Mouse (Mus musculus): Measurements from ENCODE around the gene 6330403K07Rik. TPM values are rescaled to one million over a fixed set of nuclear protein-coding genes. Genes with fewer than 3 reads are reported as not detected.
A peak's percentile ranks its signal among the peaks of the same experiment; 100 is the strongest.

6330403K07Rik gene
- 622 and 653 TPM in 2 replicates for polyA plus RNA-seq (2015; fragmentation: Nextera tagmentation; extraction: Ambion mirVana)

GRCm38 (mm10) chr11:71033163-71033761 lies at the start of gene 6330403K07Rik:
Gene 6330403K07Rik (minus strand): TSS chr11:71033513.
- Histone ChIP-seq H3K4me2 (ENCODE audit: low read length) (peak within 1 kb of the TSS; percentile 79), H3K9me3 (ENCODE audit: control insufficient read depth, low read length) (no peaks in the 10 kb centered on the region), H3K36me3 (ENCODE audit: control insufficient read depth, insufficient read depth) (no peaks in the 10 kb centered on the region), H3K27me3 (replicated peaks; ENCODE audit: control insufficient read depth, insufficient read depth, low read length) (no peaks in the 10 kb centered on the region), H3K9ac (replicated peaks; ENCODE audit: low read depth, low read length) (peak within 1 kb of the TSS; percentile 83), H3K4me3 (replicated peaks; ENCODE audit: low read length) (peak within 1 kb of the TSS; percentile 68), H3K27ac (ENCODE audit: low read length) (peak within 1 kb of the TSS; percentile 97), H3K4me1 (replicated peaks; ENCODE audit: control insufficient read depth, insufficient read depth, low read length) (peaks cover 25% of the 10 kb centered on the region)
- under 1% methylated on average over 30 of the region's 31 CpGs for WGBS
- ATAC-seq: peak; percentile 94

- 67% methylated on average over 1 of the region's 1 CpGs for WGBS
- H3K4me3 ChIP-seq (replicated peaks; ENCODE audit: low read length): no peak overlapping the region
- H3K27ac ChIP-seq (ENCODE audit: low read length): no peak overlapping the region
- no peak for ATAC-seq
- no peaks in the 10 kb centered on the region for H3K27me3 ChIP-seq (replicated peaks; ENCODE audit: control insufficient read depth, insufficient read depth, low read length)
- no peaks in the 10 kb centered on the region for H3K4me1 ChIP-seq (replicated peaks; ENCODE audit: control insufficient read depth, insufficient read depth, low read length)
- no peak overlapping the region for H3K4me2 ChIP-seq (ENCODE audit: low read length)
- H3K9me3 ChIP-seq (ENCODE audit: control insufficient read depth, low read length): peaks cover 4% of the 10 kb centered on the region; the same call in 1 of the 2 replicates
- no peaks in the 10 kb centered on the region for H3K36me3 ChIP-seq (ENCODE audit: control insufficient read depth, insufficient read depth)
- H3K9ac ChIP-seq (replicated peaks; ENCODE audit: low read depth, low read length): no peak overlapping the region
These were observed 43.0 kb upstream of the 6330403K07Rik start for GRCm38 (mm10) chr11:71076342-71076741.

GRCm38 (mm10) chr11:71052554-71052953 lies 19.2 kb upstream of the 6330403K07Rik start:
- Histone ChIP-seq H3K9me3 (ENCODE audit: control insufficient read depth, low read length) (no peaks in the 10 kb centered on the region), H3K9ac (replicated peaks; ENCODE audit: low read depth, low read length) (no peak overlapping the region), H3K27ac (ENCODE audit: low read length) (no peak overlapping the region), H3K4me2 (ENCODE audit: low read length) (no peak overlapping the region), H3K27me3 (replicated peaks; ENCODE audit: control insufficient read depth, insufficient read depth, low read length) (no peaks in the 10 kb centered on the region), H3K36me3 (ENCODE audit: control insufficient read depth, insufficient read depth) (no peaks in the 10 kb centered on the region), H3K4me1 (replicated peaks; ENCODE audit: control insufficient read depth, insufficient read depth, low read length) (no peaks in the 10 kb centered on the region), H3K4me3 (replicated peaks; ENCODE audit: low read length) (no peak overlapping the region)
- WGBS: 4% methylated on average over 1 of the region's 1 CpGs
- ATAC-seq: 0 out of 2 replicates have a peak, but pooled peaks have one; percentile 52

GRCm38 (mm10) chr11:71039526-71040298 lies 6.4 kb upstream of the 6330403K07Rik start:
- no peaks in the 10 kb centered on the region for H3K9me3 ChIP-seq (ENCODE audit: control insufficient read depth, low read length)
- no peak for ATAC-seq
- H3K4me1 ChIP-seq (replicated peaks; ENCODE audit: control insufficient read depth, insufficient read depth, low read length): 0 out of 2 replicates have a peak, but pooled peaks cover 2% of the 10 kb centered on the region
- H3K9ac ChIP-seq (replicated peaks; ENCODE audit: low read depth, low read length): no peak overlapping the region
- no peak overlapping the region for H3K27ac ChIP-seq (ENCODE audit: low read length)
- H3K4me3 ChIP-seq (replicated peaks; ENCODE audit: low read length): no peak overlapping the region
- 97% methylated on average over 5 of the region's 5 CpGs for WGBS
- no peaks in the 10 kb centered on the region for H3K36me3 ChIP-seq (ENCODE audit: control insufficient read depth, insufficient read depth)
- no peak overlapping the region for H3K4me2 ChIP-seq (ENCODE audit: low read length)
- no peaks in the 10 kb centered on the region for H3K27me3 ChIP-seq (replicated peaks; ENCODE audit: control insufficient read depth, insufficient read depth, low read length)

- peak overlapping the region; percentile 79 for H3K4me2 ChIP-seq (ENCODE audit: low read length)
- 2% methylated on average over 25 of the region's 26 CpGs for WGBS
- no peaks in the 10 kb centered on the region for H3K27me3 ChIP-seq (replicated peaks; ENCODE audit: control insufficient read depth, insufficient read depth, low read length)
- no peaks in the 10 kb centered on the region; the same call in 1 of the 2 replicates for H3K36me3 ChIP-seq (ENCODE audit: control insufficient read depth, insufficient read depth)
- ATAC-seq: peak; percentile 22
- H3K27ac ChIP-seq (ENCODE audit: low read length): peak overlapping the region; percentile 97
- no peaks in the 10 kb centered on the region for H3K9me3 ChIP-seq (ENCODE audit: control insufficient read depth, low read length)
- peak overlapping the region; percentile 68 for H3K4me3 ChIP-seq (replicated peaks; ENCODE audit: low read length)
- peaks cover 25% of the 10 kb centered on the region for H3K4me1 ChIP-seq (replicated peaks; ENCODE audit: control insufficient read depth, insufficient read depth, low read length)
- peak overlapping the region; percentile 83 for H3K9ac ChIP-seq (replicated peaks; ENCODE audit: low read depth, low read length)
These were observed 686 bp downstream of the 6330403K07Rik start for GRCm38 (mm10) chr11:71032491-71033162.

- Histone ChIP-seq H3K27ac (ENCODE audit: low read length) (peak overlapping the region; percentile 97), H3K4me1 (replicated peaks; ENCODE audit: control insufficient read depth, insufficient read depth, low read length) (peaks cover 25% of the 10 kb centered on the region), H3K9me3 (ENCODE audit: control insufficient read depth, low read length) (no peaks in the 10 kb centered on the region), H3K4me3 (replicated peaks; ENCODE audit: low read length) (peak overlapping the region; percentile 68), H3K9ac (replicated peaks; ENCODE audit: low read depth, low read length) (peak overlapping the region; percentile 83), H3K36me3 (ENCODE audit: control insufficient read depth, insufficient read depth) (peaks cover 4% of the 10 kb centered on the region), H3K4me2 (ENCODE audit: low read length) (peak overlapping the region; percentile 79), H3K27me3 (replicated peaks; ENCODE audit: control insufficient read depth, insufficient read depth, low read length) (no peaks in the 10 kb centered on the region)
- ATAC-seq: no peak
- 47% methylated on average over 7 of the region's 7 CpGs for WGBS
These were observed 1.2 kb downstream of the 6330403K07Rik start for GRCm38 (mm10) chr11:71032070-71032469.

GRCm38 (mm10) chr11:71029403-71030118 lies 3.8 kb downstream of the 6330403K07Rik start:
- no peak overlapping the region for H3K4me3 ChIP-seq (replicated peaks; ENCODE audit: low read length)
- peaks cover 23% of the 10 kb centered on the region for H3K4me1 ChIP-seq (replicated peaks; ENCODE audit: control insufficient read depth, insufficient read depth, low read length)
- peaks cover 20% of the 10 kb centered on the region for H3K36me3 ChIP-seq (ENCODE audit: control insufficient read depth, insufficient read depth)
- H3K9ac ChIP-seq (replicated peaks; ENCODE audit: low read depth, low read length): no peak overlapping the region
- H3K27me3 ChIP-seq (replicated peaks; ENCODE audit: control insufficient read depth, insufficient read depth, low read length): no peaks in the 10 kb centered on the region
- H3K9me3 ChIP-seq (ENCODE audit: control insufficient read depth, low read length): no peaks in the 10 kb centered on the region
- 76% methylated on average over 3 of the region's 3 CpGs for WGBS
- H3K4me2 ChIP-seq (ENCODE audit: low read length): no peak overlapping the region
- ATAC-seq: no peak
- no peak overlapping the region for H3K27ac ChIP-seq (ENCODE audit: low read length)

- WGBS: 65% methylated on average over 3 of the region's 3 CpGs
- no peak overlapping the region for H3K4me2 ChIP-seq (ENCODE audit: low read length)
- no peak overlapping the region for H3K27ac ChIP-seq (ENCODE audit: low read length)
- H3K9me3 ChIP-seq (ENCODE audit: control insufficient read depth, low read length): no peaks in the 10 kb centered on the region
- peaks cover 15% of the 10 kb centered on the region for H3K4me1 ChIP-seq (replicated peaks; ENCODE audit: control insufficient read depth, insufficient read depth, low read length)
- no peak for ATAC-seq
- peaks cover 20% of the 10 kb centered on the region for H3K36me3 ChIP-seq (ENCODE audit: control insufficient read depth, insufficient read depth)
- no peaks in the 10 kb centered on the region for H3K27me3 ChIP-seq (replicated peaks; ENCODE audit: control insufficient read depth, insufficient read depth, low read length)
- no peak overlapping the region for H3K9ac ChIP-seq (replicated peaks; ENCODE audit: low read depth, low read length)
- no peak overlapping the region for H3K4me3 ChIP-seq (replicated peaks; ENCODE audit: low read length)
These were observed 5.0 kb downstream of the 6330403K07Rik start for GRCm38 (mm10) chr11:71028280-71028679.

All from forebrain, embryonic 16.5 days (tissue).